Mouse (Mus musculus): ENCODE data around the gene Tmem223. TPM values are rescaled to one million over a fixed set of nuclear protein-coding genes. Genes with fewer than 3 reads are reported as not detected.

Gene Tmem223
- polyA plus RNA-seq, 1 experiment, result 238 TPM

- no peak for DNase-seq
- Histone ChIP-seq H3K4me1 (ENCODE audit: control insufficient read depth, insufficient read depth, low read length) (peaks cover 9% of the 10 kb centered on the region; the same call in 1 of the 2 replicates), H3K27me3 (replicated peaks; ENCODE audit: control insufficient read depth, insufficient read depth, low read length) (no peaks in the 10 kb centered on the region), H3K27ac (ENCODE audit: insufficient read depth, low read depth, low read length) (peak overlapping the region; percentile 98), H3K36me3 (ENCODE audit: control insufficient read depth, insufficient read depth, low read length) (peaks cover 1% of the 10 kb centered on the region; the same call in 1 of the 2 replicates), H3K4me3 (ENCODE audit: insufficient read depth, low read depth, low read length) (peak overlapping the region; percentile 83)
- 10% methylated on average over 14 of the region's 14 CpGs for WGBS
- TF ChIP-seq CTCF (conservative IDR thresholded peaks at IDR 0.05; ENCODE audit: insufficient read depth, insufficient read length, low read depth, low read length) (no peak), POLR2A (IDR thresholded peaks at IDR 0.05; ENCODE audit: low read depth, low read length) (no peak)
These were observed 47.6 kb downstream of the Tmem223 start for GRCm38 (mm10) chr19:8818301-8818798.

GRCm38 (mm10) chr19:8818801-8819595, 48.2 kb downstream of the Tmem223 start, which contains the start of gene Ttc9c:
TSS of gene Ttc9c (minus strand) at chr19:8819333.
- peaks cover 9% of the 10 kb centered on the region; the same call in 1 of the 2 replicates for H3K4me1 ChIP-seq (ENCODE audit: control insufficient read depth, insufficient read depth, low read length)
- WGBS, result under 1% methylated on average over 33 of the region's 33 CpGs
- TF ChIP-seq POLR2A (IDR thresholded peaks at IDR 0.05; ENCODE audit: low read depth, low read length) (peak; percentile 77), CTCF (conservative IDR thresholded peaks at IDR 0.05; ENCODE audit: insufficient read depth, insufficient read length, low read depth, low read length) (no peak)

GRCm38 (mm10) chr19:8819596-8820423, 49.0 kb downstream of the Tmem223 start, which contains the start of gene Hnrnpul2:
TSS of gene Hnrnpul2 (plus strand) at chr19:8820010.
- Histone ChIP-seq H3K27ac (ENCODE audit: insufficient read depth, low read depth, low read length) (peak within 1 kb of the TSS; percentile 98), H3K36me3 (ENCODE audit: control insufficient read depth, insufficient read depth, low read length) (peaks cover 2% of the 10 kb centered on the region), H3K4me3 (ENCODE audit: insufficient read depth, low read depth, low read length) (peak within 1 kb of the TSS; percentile 90), H3K4me1 (ENCODE audit: control insufficient read depth, insufficient read depth, low read length) (peaks cover 9% of the 10 kb centered on the region; the same call in 1 of the 2 replicates), H3K27me3 (replicated peaks; ENCODE audit: control insufficient read depth, insufficient read depth, low read length) (no peaks in the 10 kb centered on the region)
- WGBS, result 1% methylated on average over 81 of the region's 83 CpGs
- peak; percentile 99 for DNase-seq
- TF ChIP-seq CTCF (conservative IDR thresholded peaks at IDR 0.05; ENCODE audit: insufficient read depth, insufficient read length, low read depth, low read length) (no peak), POLR2A (IDR thresholded peaks at IDR 0.05; ENCODE audit: low read depth, low read length) (peak; percentile 93)

More at GRCm38 (mm10) chr19:8818801-8819595, 48.2 kb downstream of the Tmem223 start, which contains the start of gene Ttc9c:
- Histone ChIP-seq H3K4me3 (ENCODE audit: insufficient read depth, low read depth, low read length) (peak within 1 kb of the TSS; percentile 90), H3K36me3 (ENCODE audit: control insufficient read depth, insufficient read depth, low read length) (peaks cover 1% of the 10 kb centered on the region; the same call in 1 of the 2 replicates), H3K27ac (ENCODE audit: insufficient read depth, low read depth, low read length) (peak within 1 kb of the TSS; percentile 98), H3K27me3 (replicated peaks; ENCODE audit: control insufficient read depth, insufficient read depth, low read length) (no peaks in the 10 kb centered on the region)
- DNase-seq, result peak; percentile 99

- H3K27ac ChIP-seq (ENCODE audit: insufficient read depth, low read depth, low read length), result peak overlapping the region; percentile 98
- under 1% methylated on average over 46 of the region's 48 CpGs for WGBS
- peak overlapping the region; percentile 90 for H3K4me3 ChIP-seq (ENCODE audit: insufficient read depth, low read depth, low read length)
- H3K4me1 ChIP-seq (ENCODE audit: control insufficient read depth, insufficient read depth, low read length), result peaks cover 9% of the 10 kb centered on the region; the same call in 1 of the 2 replicates
- TF ChIP-seq POLR2A (IDR thresholded peaks at IDR 0.05; ENCODE audit: low read depth, low read length), result no peak
- no peak for TF ChIP-seq CTCF (conservative IDR thresholded peaks at IDR 0.05; ENCODE audit: insufficient read depth, insufficient read length, low read depth, low read length)
- no peaks in the 10 kb centered on the region for H3K27me3 ChIP-seq (replicated peaks; ENCODE audit: control insufficient read depth, insufficient read depth, low read length)
- DNase-seq, result no peak
- H3K36me3 ChIP-seq (ENCODE audit: control insufficient read depth, insufficient read depth, low read length), result peaks cover 7% of the 10 kb centered on the region
These were observed 49.7 kb downstream of the Tmem223 start for GRCm38 (mm10) chr19:8820424-8820956.

- Histone ChIP-seq H3K27me3 (replicated peaks; ENCODE audit: control insufficient read depth, insufficient read depth, low read length) (no peaks in the 10 kb centered on the region), H3K27ac (ENCODE audit: insufficient read depth, low read depth, low read length) (peak overlapping the region; percentile 98), H3K4me3 (ENCODE audit: insufficient read depth, low read depth, low read length) (peak overlapping the region; percentile 90), H3K36me3 (ENCODE audit: control insufficient read depth, insufficient read depth, low read length) (peaks cover 9% of the 10 kb centered on the region), H3K4me1 (ENCODE audit: control insufficient read depth, insufficient read depth, low read length) (peaks cover 6% of the 10 kb centered on the region; the same call in 1 of the 2 replicates)
- peak; percentile 82 for DNase-seq
- TF ChIP-seq CTCF (conservative IDR thresholded peaks at IDR 0.05; ENCODE audit: insufficient read depth, insufficient read length, low read depth, low read length), result no peak
- no peak for TF ChIP-seq POLR2A (IDR thresholded peaks at IDR 0.05; ENCODE audit: low read depth, low read length)
- WGBS, result under 1% methylated on average over 7 of the region's 7 CpGs
These were observed 50.4 kb downstream of the Tmem223 start for GRCm38 (mm10) chr19:8821146-8821545.

Other genes starting within 250 kb of the Tmem223 start
- 526 and 582 TPM in 2 replicates for gene Slc22a8, start 179.7 kb upstream of the Tmem223 start, polyA plus RNA-seq (2012; rRNA removed)
- gene Slc22a6, start 153.0 kb upstream of the Tmem223 start, polyA plus RNA-seq (2012; rRNA removed), result 355 and 358 TPM in 2 replicates
- 0.53 and 0.62 TPM in 2 replicates for gene Chrm1, start 107.2 kb upstream of the Tmem223 start, polyA plus RNA-seq (2012; rRNA removed)
- gene Slc3a2, start 47.6 kb upstream of the Tmem223 start, polyA plus RNA-seq (2012; rRNA removed), result 560 and 573 TPM in 2 replicates
- 28.2 and 29.3 TPM in 2 replicates for gene Wdr74, start 35.2 kb upstream of the Tmem223 start, polyA plus RNA-seq (2012; rRNA removed)
- 0.39 TPM in 1 of 2 replicates, not detected in the other for gene 1700092M07Rik, start 30.3 kb upstream of the Tmem223 start, polyA plus RNA-seq (2012; rRNA removed)
- 51.4 and 59.4 TPM in 2 replicates for gene Stx5a, start 29.6 kb upstream of the Tmem223 start, polyA plus RNA-seq (2012; rRNA removed)
- gene Nxf1, start 13.9 kb upstream of the Tmem223 start, polyA plus RNA-seq (2012; rRNA removed), result 84.0 and 89.7 TPM in 2 replicates
- gene Tmem179b, start 3.5 kb downstream of the Tmem223 start, polyA plus RNA-seq (2012; rRNA removed), result 105 and 110 TPM in 2 replicates
- 10.4 and 12.1 TPM in 2 replicates for gene Taf6l, start 15.4 kb downstream of the Tmem223 start, polyA plus RNA-seq (2012; rRNA removed)
- gene Polr2g, start 27.6 kb downstream of the Tmem223 start, polyA plus RNA-seq (2012; rRNA removed), result 60.7 and 72.9 TPM in 2 replicates
- gene Zbtb3, start 31.6 kb downstream of the Tmem223 start, polyA plus RNA-seq (2012; rRNA removed), result 1.4 and 1.6 TPM in 2 replicates
- gene Ttc9c, start 48.3 kb downstream of the Tmem223 start, polyA plus RNA-seq (2012; rRNA removed), result 15.4 and 18.7 TPM in 2 replicates
- 19.3 and 25.5 TPM in 2 replicates for gene Hnrnpul2, start 49.0 kb downstream of the Tmem223 start, polyA plus RNA-seq (2012; rRNA removed)
- gene AC129217.1, start 58.8 kb downstream of the Tmem223 start, polyA plus RNA-seq (2012; rRNA removed), result 3.5 TPM in 1 of 2 replicates, not detected in the other
- gene Bscl2, start 66.5 kb downstream of the Tmem223 start, polyA plus RNA-seq (2012; rRNA removed), result 204 and 214 TPM in 2 replicates
- 0.29 and 0.83 TPM in 2 replicates for gene Gng3, start 68.2 kb downstream of the Tmem223 start, polyA plus RNA-seq (2012; rRNA removed)
- 0.87 and 1.5 TPM in 2 replicates for gene Lrrn4cl, start 79.8 kb downstream of the Tmem223 start, polyA plus RNA-seq (2012; rRNA removed)
- gene Ubxn1, start 100.5 kb downstream of the Tmem223 start, polyA plus RNA-seq (2012; rRNA removed), result 121 and 133 TPM in 2 replicates
- 49.4 and 74.7 TPM in 2 replicates for gene Uqcc3, start 109.9 kb downstream of the Tmem223 start, polyA plus RNA-seq (2012; rRNA removed)
- gene Lbhd1, start 112.7 kb downstream of the Tmem223 start, polyA plus RNA-seq (2012; rRNA removed), result 1.6 and 2.2 TPM in 2 replicates
- gene Gm49403, start 112.9 kb downstream of the Tmem223 start, polyA plus RNA-seq (2012; rRNA removed), result not detected in 2 replicates
- gene 1810009A15Rik, start 117.9 kb downstream of the Tmem223 start, polyA plus RNA-seq (2012; rRNA removed), result 21.7 and 23.9 TPM in 2 replicates
- not detected in 2 replicates for gene Gm49416, start 117.9 kb downstream of the Tmem223 start, polyA plus RNA-seq (2012; rRNA removed)
- 16.7 and 18.9 TPM in 2 replicates for gene Ints5, start 122.0 kb downstream of the Tmem223 start, polyA plus RNA-seq (2012; rRNA removed)
- 130 and 136 TPM in 2 replicates for gene Ganab, start 127.1 kb downstream of the Tmem223 start, polyA plus RNA-seq (2012; rRNA removed)
- 105 and 125 TPM in 2 replicates for gene B3gat3, start 149.4 kb downstream of the Tmem223 start, polyA plus RNA-seq (2012; rRNA removed)
- gene Rom1, start 158.4 kb downstream of the Tmem223 start, polyA plus RNA-seq (2012; rRNA removed), result 12.0 and 13.9 TPM in 2 replicates
- 35.1 and 35.7 TPM in 2 replicates for gene Eml3, start 158.6 kb downstream of the Tmem223 start, polyA plus RNA-seq (2012; rRNA removed)
- gene Mta2, start 170.9 kb downstream of the Tmem223 start, polyA plus RNA-seq (2012; rRNA removed), result 16.9 and 19.8 TPM in 2 replicates
- gene Tut1, start 182.9 kb downstream of the Tmem223 start, polyA plus RNA-seq (2012; rRNA removed), result 14.1 and 14.3 TPM in 2 replicates
- gene Eef1g, start 196.0 kb downstream of the Tmem223 start, polyA plus RNA-seq (2012; rRNA removed), result 203 and 236 TPM in 2 replicates
- 11.9 TPM in 2 replicates for gene Ahnak, start 218.3 kb downstream of the Tmem223 start, polyA plus RNA-seq (2012; rRNA removed)

All from kidney, adult 2 months (tissue).